Mouse (Mus musculus) limb, embryonic 14.5 days (tissue): ENCODE results near the gene Kcnip1. TPM values are rescaled to one million over a fixed set of nuclear protein-coding genes. Genes with fewer than 3 reads are reported as not detected.

Source experiments
- ATAC-seq: fragments of 200-750 bp; cut with Nextera tagmentation; 2 replicates; pipeline ENCODE4 v1.8.0; 2017; ENCODE audit warnings: low read depth, moderate number of reproducible peaks, moderate TSS enrichment; ENCODE audit not compliant: low FRiP score
- DNase-seq: peaks from one replicate; pipeline ENCODE4 v3.0.0-alpha.2; 2015; ENCODE audit warnings: low spot score
- H3K27ac ChIP-seq: fragments of 300-500 bp; sonication (generic); replicated peaks from 2 replicates; pipeline ENCODE4 v1.5.1; 2014; ENCODE audit warnings: low read depth, mild to moderate bottlenecking, low read length, moderate library complexity, mixed read lengths
- H3K27me3 ChIP-seq: fragments of 300-500 bp; sonication (generic); 2 replicates; pipeline ENCODE4 v1.6.1; 2014; ENCODE audit warnings: low read length, mixed read lengths; ENCODE audit not compliant: control insufficient read depth, insufficient read depth
- H3K36me3 ChIP-seq: fragments of 300-500 bp; sonication (generic); 2 replicates; pipeline ENCODE4 v1.6.1; 2014; ENCODE audit warnings: mild to moderate bottlenecking, low read length, moderate library complexity, mixed read lengths; ENCODE audit not compliant: control insufficient read depth, insufficient read depth
- H3K4me1 ChIP-seq: fragments of 300-500 bp; sonication (generic); 2 replicates; pipeline ENCODE4 v1.6.1; 2014; ENCODE audit warnings: antibody characterized with exemption, low read length, mixed read lengths; ENCODE audit not compliant: control insufficient read depth, insufficient read depth
- H3K4me2 ChIP-seq: fragments of 300-500 bp; sonication (generic); replicated peaks from 2 replicates; pipeline ENCODE4 v1.6.1; 2014; ENCODE audit warnings: low read depth, mild to moderate bottlenecking, low read length, moderate library complexity; ENCODE audit not compliant: severe bottlenecking
- H3K4me3 ChIP-seq: fragments of 300-500 bp; sonication (generic); replicated peaks from 2 replicates; pipeline ENCODE4 v1.5.1; 2014; ENCODE audit warnings: low read length
- H3K9ac ChIP-seq: fragments of 300-500 bp; sonication (generic); 2 replicates; pipeline ENCODE4 v1.6.1; 2014; ENCODE audit warnings: mild to moderate bottlenecking, low read depth, low read length, moderate library complexity; ENCODE audit not compliant: severe bottlenecking
- H3K9me3 ChIP-seq: fragments of 300-500 bp; sonication (generic); 2 replicates; pipeline ENCODE4 v1.6.1; 2016; ENCODE audit warnings: low read length; ENCODE audit not compliant: control insufficient read depth
- POLR2A ChIP-seq: fragments of 200-500 bp; IDR thresholded peaks from 2 replicates; pipeline ENCODE4 v1.8.0; 2012; ENCODE audit warnings: inconsistent platforms, mild to moderate bottlenecking, moderate library complexity, borderline replicate concordance; ENCODE audit not compliant: insufficient read depth, insufficient read length; ENCODE audit errors: extremely low read depth
- WGBS: fragments of 180-500 bp; shearing (Covaris S2); extraction: QIAGEN DNeasy Blood & Tissue Kit; methylation state at CpG from one replicate; pipeline ENCODE4 v1.1.7; 2014; 5-methylcytosine and 5-hydroxymethylcytosine counted together
- polyA plus RNA-seq, 2 experiments: library from polyadenylated mRNA; depleted of rRNA in 1 of 2; stranded (reverse) in 1 of 2; unstranded in 1 of 2; fragments of >200 nt; fragmentation: Nextera tagmentation in 1 of 2; extraction: Ambion mirVana in 1 of 2; gene quantifications; 2 replicates each; pipeline versions ENCODE4 v1.2.1 to v1.2.3; 2012 to 2014

Kcnip1 gene
- polyA plus RNA-seq, 2 experiments = 3.4 to 5.0 TPM

- DNase-seq (no peak), ATAC-seq (no peak)
- Histone ChIP-seq H3K27ac (no peak overlapping the region), H3K4me2 (no peak overlapping the region), H3K27me3 (no peaks in the 10 kb centered on the region), H3K4me3 (no peak overlapping the region), H3K36me3 (no peaks in the 10 kb centered on the region), H3K9ac (no peak overlapping the region), H3K9me3 (no peaks in the 10 kb centered on the region), H3K4me1 (no peaks in the 10 kb centered on the region)
- WGBS = 17% methylated on average over 5 of the region's 5 CpGs
- no peak for TF ChIP-seq POLR2A
Measured at GRCm38 (mm10) chr11:33818861-33819503, 174.0 kb downstream of the Kcnip1 start.

GRCm38 (mm10) chr11:33816020-33816419, 176.9 kb downstream of the Kcnip1 start:
- Histone ChIP-seq H3K4me3 (no peak overlapping the region), H3K27me3 (no peaks in the 10 kb centered on the region), H3K9me3 (no peaks in the 10 kb centered on the region), H3K4me2 (no peak overlapping the region), H3K4me1 (no peaks in the 10 kb centered on the region), H3K36me3 (no peaks in the 10 kb centered on the region), H3K27ac (no peak overlapping the region), H3K9ac (no peak overlapping the region)
- 31% methylated on average over 3 of the region's 3 CpGs for WGBS
- TF ChIP-seq POLR2A = no peak
- ATAC-seq = no peak
- DNase-seq = no peak

GRCm38 (mm10) chr11:33810105-33810504, 182.8 kb downstream of the Kcnip1 start:
- DNase-seq (no peak), ATAC-seq (no peak)
- 61% methylated on average over 7 of the region's 7 CpGs for whole genome bisulfite sequencing
- H3K27me3 ChIP-seq = no peaks in the 10 kb centered on the region
- no peak overlapping the region for H3K4me3 ChIP-seq
- no peak overlapping the region for H3K27ac ChIP-seq
- no peak overlapping the region for H3K4me2 ChIP-seq
- no peak overlapping the region for H3K9ac ChIP-seq
- no peak for TF ChIP-seq POLR2A
- H3K9me3 ChIP-seq = no peaks in the 10 kb centered on the region
- H3K36me3 ChIP-seq = no peaks in the 10 kb centered on the region
- H3K4me1 ChIP-seq = no peaks in the 10 kb centered on the region

GRCm38 (mm10) chr11:33803093-33803492, 189.9 kb downstream of the Kcnip1 start:
- TF ChIP-seq POLR2A = no peak
- Histone ChIP-seq H3K27me3 (no peaks in the 10 kb centered on the region), H3K4me3 (no peak overlapping the region), H3K36me3 (no peaks in the 10 kb centered on the region), H3K4me1 (no peaks in the 10 kb centered on the region), H3K9me3 (no peaks in the 10 kb centered on the region), H3K4me2 (no peak overlapping the region), H3K27ac (no peak overlapping the region), H3K9ac (no peak overlapping the region)
- DNase-seq (no peak), ATAC-seq (no peak)
- 85% methylated on average over 2 of the region's 2 CpGs for WGBS

- no peak for DNase-seq
- Histone ChIP-seq H3K9me3 (no peaks in the 10 kb centered on the region), H3K36me3 (no peaks in the 10 kb centered on the region), H3K27ac (no peak overlapping the region), H3K9ac (no peak overlapping the region), H3K4me2 (no peak overlapping the region), H3K4me3 (no peak overlapping the region), H3K27me3 (no peaks in the 10 kb centered on the region), H3K4me1 (no peaks in the 10 kb centered on the region)
- WGBS = 54% methylated on average over 10 of the region's 10 CpGs
- ATAC-seq = no peak
- TF ChIP-seq POLR2A = no peak
Measured at GRCm38 (mm10) chr11:33800436-33801088, 192.4 kb downstream of the Kcnip1 start.
